Mouse (Mus musculus) spleen, postnatal 0 days (tissue): ENCODE data around the gene BC030499. TPM values are rescaled to one million over a fixed set of nuclear protein-coding genes. Genes with fewer than 3 reads are reported as not detected.

ENCODE experiments used
- polyA plus RNA-seq: library from polyadenylated mRNA; unstranded; fragments of >200 nt; fragmentation: Nextera tagmentation; extraction: Ambion mirVana; gene quantifications from 2 replicates; pipeline ENCODE4 v1.2.1, GENCODE M21; 2015

Gene BC030499
- polyA plus RNA-seq = 0.28 and 0.48 TPM in 2 replicates

DNA sequence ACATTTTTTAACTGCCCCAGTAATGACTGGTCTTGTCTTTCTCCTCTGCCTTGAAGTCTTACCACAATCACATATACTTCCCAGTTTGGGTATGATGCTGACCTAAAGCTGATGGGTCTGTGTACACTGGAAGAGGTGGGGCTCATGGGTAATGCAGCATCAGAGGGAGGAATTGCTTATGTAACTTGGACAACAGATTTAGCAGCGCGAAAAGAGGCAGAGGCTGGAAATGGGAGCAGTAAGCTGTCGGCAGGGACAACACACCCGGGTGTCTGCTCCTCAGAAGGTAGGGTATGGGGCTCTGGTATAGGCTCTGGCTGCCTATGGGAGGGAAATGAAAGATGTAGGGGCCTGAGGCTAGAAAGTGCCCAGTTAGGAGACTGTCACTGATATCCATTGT is at the start of gene BC030499:
Gene BC030499 (plus strand): TSS at position 188 of the 400 bp plus-strand sequence.

DNA sequence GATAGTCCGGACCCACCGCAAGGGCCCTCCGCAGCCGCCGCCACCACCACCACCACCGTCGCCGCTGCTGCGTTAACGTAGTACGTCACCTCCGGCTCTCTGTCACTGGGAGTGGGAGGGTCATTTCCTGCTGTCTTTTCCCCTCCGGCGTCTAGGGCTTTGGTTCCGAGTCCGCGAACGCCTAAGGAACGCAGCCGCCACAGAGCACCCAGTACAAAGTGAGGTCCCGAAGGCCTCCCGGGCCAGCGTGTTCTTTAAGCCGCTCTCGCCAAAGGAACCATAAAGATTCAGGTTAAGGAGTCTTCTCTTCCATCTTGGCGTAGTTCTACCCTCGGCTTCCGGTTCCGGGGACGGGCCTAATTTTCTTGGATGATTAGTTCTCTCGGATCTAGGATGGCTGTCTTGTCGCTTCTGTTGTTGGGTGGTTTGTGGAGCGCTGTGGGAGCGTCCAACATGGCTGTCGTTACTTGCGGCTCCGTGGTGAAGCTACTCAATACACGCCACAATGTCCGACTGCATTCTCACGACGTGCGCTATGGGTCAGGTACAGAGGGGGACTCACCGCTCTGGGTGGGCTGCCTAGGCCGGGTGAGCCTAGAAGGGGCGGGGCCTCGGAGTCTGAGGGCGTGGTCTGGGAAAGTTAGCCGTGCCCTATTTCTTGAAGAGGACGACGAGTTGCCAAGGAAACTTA is 44.9 kb upstream of the BC030499 start, which contains the start of the genes Sdf2 and Supt6:
Gene Sdf2 (plus strand): TSS at position 120 of the 691 bp plus-strand sequence.
Gene Supt6 (minus strand): TSS at position 361 of the 691 bp plus-strand sequence.

DNA sequence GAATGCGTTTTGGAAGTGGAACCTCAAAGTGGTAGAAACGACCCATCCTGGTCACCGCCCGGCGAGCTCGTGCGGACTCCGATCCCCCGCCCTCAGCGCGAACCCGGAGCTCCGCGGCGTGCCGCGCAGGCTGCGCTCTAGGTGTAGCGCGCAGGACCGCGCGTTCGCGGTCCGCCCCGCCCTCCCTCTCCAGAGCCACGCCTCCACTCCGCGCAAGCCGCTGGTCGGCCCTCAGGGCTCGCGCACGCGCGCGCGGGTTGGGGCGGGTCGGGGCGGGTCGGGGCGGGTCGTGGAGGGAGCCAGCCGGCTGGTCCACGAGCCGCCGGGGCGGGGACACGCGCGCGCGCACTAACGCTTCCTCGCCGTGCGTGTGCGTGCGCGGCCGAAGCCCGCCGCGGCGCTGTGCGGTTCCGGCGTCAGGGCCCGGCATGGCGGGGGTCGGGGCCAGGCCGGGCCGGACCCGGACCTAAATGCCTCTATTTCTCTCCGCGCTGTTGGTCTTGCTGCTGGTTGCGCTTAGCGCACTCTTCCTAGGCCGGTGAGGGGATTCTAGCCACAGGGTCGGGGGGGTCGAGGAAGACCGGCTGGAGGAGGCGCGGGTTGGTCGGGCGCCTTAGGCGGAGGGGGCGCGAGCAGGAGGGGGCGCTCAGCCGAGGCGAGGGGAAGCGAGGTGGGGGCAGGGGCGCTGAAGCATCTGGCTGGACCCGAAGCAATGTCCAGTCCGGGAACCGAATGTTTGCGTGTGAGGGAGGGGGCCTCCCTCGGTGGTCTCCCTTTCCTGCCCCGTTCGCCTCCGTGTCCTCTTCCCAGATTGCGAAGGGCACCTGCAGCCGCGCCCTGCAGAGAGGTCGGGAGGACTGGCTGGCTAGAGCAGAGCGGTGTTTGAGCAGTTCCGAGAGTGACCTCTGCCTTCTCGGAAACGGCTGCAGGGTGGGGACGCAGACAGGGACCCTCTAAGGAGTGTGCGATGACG is 29.0 kb upstream of the BC030499 start, which contains the start of gene 2610507B11Rik:
Gene 2610507B11Rik (plus strand): TSS at position 373 of the 973 bp plus-strand sequence.

DNA sequence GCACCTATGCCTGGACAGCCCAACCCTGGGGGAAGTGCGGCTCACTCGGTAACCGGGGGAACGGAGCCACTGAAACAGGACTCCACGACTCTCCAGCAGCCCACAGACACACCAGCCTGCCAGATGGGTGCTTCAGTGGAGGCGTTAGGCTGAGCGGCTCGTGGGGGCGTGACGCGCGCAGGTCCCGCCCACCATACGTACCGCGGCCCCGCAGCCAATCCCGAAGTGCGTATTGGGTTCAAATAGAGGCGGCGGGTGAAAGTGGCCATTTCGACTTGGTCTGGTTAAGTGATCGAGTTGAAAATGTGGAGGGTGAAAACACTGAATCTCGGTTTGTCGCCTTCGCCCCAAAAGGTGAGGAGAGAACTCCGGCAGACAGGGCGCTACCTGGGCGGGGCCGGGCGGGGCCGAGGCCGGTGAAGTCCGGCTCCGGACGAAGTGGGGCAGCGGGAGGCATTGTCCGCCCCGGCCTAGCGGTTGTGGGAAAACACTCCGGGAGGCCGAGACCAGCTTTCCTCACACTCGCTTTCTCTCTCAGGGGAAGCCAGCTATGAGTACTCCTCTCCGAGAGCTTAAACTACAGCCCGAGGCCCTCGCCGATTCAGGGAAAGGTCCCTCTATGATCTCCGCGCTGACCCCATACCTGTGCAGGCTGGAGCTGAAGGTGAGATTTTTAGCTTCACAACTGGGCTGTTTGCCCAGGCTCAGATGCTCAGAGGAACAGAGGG is 10.9 kb downstream of the BC030499 start, which contains the start of gene Spag5:
Gene Spag5 (plus strand): TSS at position 173 of the 728 bp plus-strand sequence.

DNA sequence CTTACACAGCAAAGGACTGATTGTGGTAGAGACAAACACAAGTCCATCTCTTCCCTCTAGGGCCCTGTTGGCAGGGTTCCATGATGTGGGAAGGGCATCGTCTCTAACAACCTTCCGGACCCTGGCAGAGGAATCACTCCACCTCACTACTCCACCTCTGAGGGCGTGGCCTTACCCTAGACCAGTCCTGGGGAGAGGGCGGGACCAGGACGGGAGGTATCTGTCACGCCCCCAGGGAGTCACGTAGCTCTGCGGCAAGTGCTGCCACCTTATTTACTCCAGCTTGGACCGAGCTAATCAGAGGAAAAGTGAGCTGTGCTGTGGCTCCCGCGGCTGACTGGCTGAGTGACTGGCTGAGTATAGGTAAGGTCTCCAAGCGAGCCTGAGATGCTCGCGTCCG is 32.2 kb downstream of the BC030499 start, which contains the start of gene Aldoc:
Gene Aldoc (plus strand): TSS at position 109 of the 400 bp plus-strand sequence.

DNA sequence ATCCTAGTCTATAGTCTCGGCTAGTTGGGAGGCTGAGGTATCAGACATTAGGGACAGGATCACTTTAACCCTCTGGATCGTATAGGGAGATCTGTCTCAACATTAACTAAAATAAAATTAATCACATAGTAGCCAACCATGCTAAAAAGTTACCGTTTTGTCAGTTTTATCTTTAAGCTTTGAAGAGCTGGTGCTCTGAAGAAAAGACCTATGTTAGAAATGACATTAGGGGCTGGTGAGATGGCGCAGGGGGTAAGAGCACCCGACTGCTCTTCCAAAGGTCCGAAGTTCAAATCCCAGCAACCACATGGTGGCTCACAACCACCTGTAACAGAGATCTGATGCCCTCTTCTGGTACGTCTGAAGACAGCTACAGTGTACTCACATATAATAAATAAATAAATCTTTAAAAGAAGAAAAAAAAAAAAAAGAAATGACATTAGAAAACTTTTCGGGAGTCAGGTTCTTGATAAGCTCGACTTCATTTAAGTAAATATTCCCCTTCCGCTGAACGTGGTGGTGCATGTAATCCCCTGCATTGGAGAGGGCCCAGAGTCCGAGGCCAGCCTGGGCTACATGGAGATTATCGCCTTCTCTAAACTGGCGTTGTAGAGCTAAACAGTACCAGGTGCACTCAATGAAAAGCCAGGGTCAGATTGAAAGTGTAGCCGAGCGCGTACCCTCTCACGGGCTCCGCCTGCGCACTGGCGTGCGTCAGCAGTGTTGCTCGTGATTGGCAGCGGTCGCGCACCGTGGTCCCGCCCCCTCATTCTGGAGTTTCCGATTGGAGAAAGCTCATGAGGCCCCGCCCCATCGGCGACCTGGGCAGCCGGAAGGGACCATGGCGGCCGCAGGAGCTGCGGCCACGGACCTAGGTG is 37.2 kb downstream of the BC030499 start, which contains the start of gene Pigs:
Gene Pigs (plus strand): TSS at position 782 of the 878 bp plus-strand sequence.

DNA sequence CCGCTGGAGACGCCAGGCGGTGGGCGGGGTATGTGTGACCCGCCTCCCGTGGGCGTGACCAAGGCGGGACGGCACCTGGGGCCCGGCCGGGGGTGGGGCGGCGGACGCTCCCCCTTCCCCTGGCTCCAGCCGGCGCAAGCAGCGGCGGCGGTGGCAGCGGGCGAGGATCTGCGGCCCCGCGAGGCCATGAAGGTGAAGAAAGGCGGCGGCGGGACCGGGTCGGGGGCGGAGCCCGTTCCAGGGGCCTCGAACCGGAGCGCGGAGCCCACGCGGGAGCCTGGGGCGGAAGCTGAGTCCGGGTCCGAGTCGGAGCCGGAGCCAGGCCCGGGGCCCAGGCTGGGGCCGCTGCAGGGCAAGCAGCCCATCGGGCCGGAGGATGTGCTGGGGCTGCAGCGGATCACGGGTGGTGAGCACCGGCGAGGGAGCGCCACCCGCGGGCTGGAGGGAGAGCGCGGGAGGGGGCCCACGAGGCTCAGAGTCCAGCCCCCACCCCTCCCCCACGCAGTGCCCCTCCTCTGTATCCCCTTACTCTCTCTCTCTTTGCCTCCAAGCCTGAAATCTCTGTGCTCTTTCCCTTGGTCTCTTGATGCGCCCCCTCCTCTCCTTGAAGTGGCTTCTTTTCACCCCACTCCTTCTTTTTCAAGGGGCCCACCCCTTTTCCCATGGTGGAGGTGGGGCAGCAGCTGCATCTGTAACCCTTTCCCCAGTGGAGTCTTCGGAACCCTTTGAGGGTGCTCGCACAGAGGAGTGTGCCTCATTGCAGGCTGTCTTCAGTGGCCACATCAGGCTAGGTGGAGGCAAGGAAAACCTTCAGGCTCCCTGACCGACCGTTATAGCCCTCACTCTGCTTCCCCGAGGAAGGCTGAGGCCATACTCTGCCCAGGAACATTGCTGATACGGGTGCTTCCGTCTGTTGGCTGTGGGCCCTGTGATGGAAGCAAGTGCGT is 53.0 kb downstream of the BC030499 start, which contains the start of gene Unc119:
Gene Unc119 (plus strand): TSS at position 102 of the 947 bp plus-strand sequence.

Other genes starting within 250 kb of the BC030499 start
- 15.8 and 17.1 TPM in 2 replicates for gene Eral1, start 210.5 kb upstream of the BC030499 start, polyA plus RNA-seq
- gene Fam222b, start 196.2 kb upstream of the BC030499 start, polyA plus RNA-seq = 6.6 and 7.5 TPM in 2 replicates
- 22.4 and 23.0 TPM in 2 replicates for gene Traf4, start 125.3 kb upstream of the BC030499 start, polyA plus RNA-seq
- 14.1 and 16.6 TPM in 2 replicates for gene Nek8, start 114.2 kb upstream of the BC030499 start, polyA plus RNA-seq
- gene Tlcd1, start 114.1 kb upstream of the BC030499 start, polyA plus RNA-seq = 40.3 and 43.9 TPM in 2 replicates
- 1,199 and 1,213 TPM in 2 replicates for gene Rpl23a, start 107.3 kb upstream of the BC030499 start, polyA plus RNA-seq
- gene Rab34, start 102.4 kb upstream of the BC030499 start, polyA plus RNA-seq = 24.2 and 31.4 TPM in 2 replicates
- gene Proca1, start 97.4 kb upstream of the BC030499 start, polyA plus RNA-seq = 1.9 and 3.5 TPM in 2 replicates
- 40.3 and 46.6 TPM in 2 replicates for gene Sdf2, start 45.1 kb upstream of the BC030499 start, polyA plus RNA-seq
- gene Supt6, start 44.9 kb upstream of the BC030499 start, polyA plus RNA-seq = 9.3 and 9.9 TPM in 2 replicates
- 44.2 and 50.1 TPM in 2 replicates for gene 2610507B11Rik, start 29.1 kb upstream of the BC030499 start, polyA plus RNA-seq
- gene Spag5, start 10.7 kb downstream of the BC030499 start, polyA plus RNA-seq = 32.4 and 32.5 TPM in 2 replicates
- gene Aldoc, start 32.1 kb downstream of the BC030499 start, polyA plus RNA-seq = 1.4 and 1.7 TPM in 2 replicates
- gene Pigs, start 37.6 kb downstream of the BC030499 start, polyA plus RNA-seq = 30.3 and 30.6 TPM in 2 replicates
- 42.3 and 46.7 TPM in 2 replicates for gene Unc119, start 52.6 kb downstream of the BC030499 start, polyA plus RNA-seq
- not detected in 2 replicates for gene Foxn1, start 95.7 kb downstream of the BC030499 start, polyA plus RNA-seq
- 0.08 TPM in 1 of 2 replicates, not detected in the other for gene Slc13a2, start 131.4 kb downstream of the BC030499 start, polyA plus RNA-seq
- 2.3 and 3.3 TPM in 2 replicates for gene Slc46a1, start 174.9 kb downstream of the BC030499 start, polyA plus RNA-seq
- gene Sarm1, start 206.9 kb downstream of the BC030499 start, polyA plus RNA-seq = 0.04 TPM in 1 of 2 replicates, not detected in the other
- 0.30 and 0.61 TPM in 2 replicates for gene Vtn, start 208.2 kb downstream of the BC030499 start, polyA plus RNA-seq
- not detected in 2 replicates for gene Sebox, start 212.6 kb downstream of the BC030499 start, polyA plus RNA-seq
- 23.5 and 23.7 TPM in 2 replicates for gene Tmem199, start 221.3 kb downstream of the BC030499 start, polyA plus RNA-seq
- gene Poldip2, start 221.4 kb downstream of the BC030499 start, polyA plus RNA-seq = 72.2 and 74.8 TPM in 2 replicates
- gene Tnfaip1, start 245.5 kb downstream of the BC030499 start, polyA plus RNA-seq = 10.6 and 15.0 TPM in 2 replicates
- gene Ift20, start 245.5 kb downstream of the BC030499 start, polyA plus RNA-seq = 87.4 and 93.9 TPM in 2 replicates